Mouse (Mus musculus) limb, embryonic 14.5 days (tissue): ENCODE data around the gene Ptges3l. TPM values are rescaled to one million over a fixed set of nuclear protein-coding genes. Genes with fewer than 3 reads are reported as not detected.

ENCODE experiments used
- ATAC-seq: fragments of 200-750 bp; cut with Nextera tagmentation; 2 replicates; pipeline ENCODE4 v1.8.0; 2017; ENCODE audit warnings: low read depth, moderate number of reproducible peaks, moderate TSS enrichment; ENCODE audit not compliant: low FRiP score
- DNase-seq: peaks from one replicate; pipeline ENCODE4 v3.0.0-alpha.2; 2015; ENCODE audit warnings: low spot score
- H3K27ac ChIP-seq: fragments of 300-500 bp; sonication (generic); replicated peaks from 2 replicates; pipeline ENCODE4 v1.5.1; 2014; ENCODE audit warnings: low read depth, mild to moderate bottlenecking, low read length, moderate library complexity, mixed read lengths
- H3K27me3 ChIP-seq: fragments of 300-500 bp; sonication (generic); 2 replicates; pipeline ENCODE4 v1.6.1; 2014; ENCODE audit warnings: low read length, mixed read lengths; ENCODE audit not compliant: control insufficient read depth, insufficient read depth
- H3K36me3 ChIP-seq: fragments of 300-500 bp; sonication (generic); 2 replicates; pipeline ENCODE4 v1.6.1; 2014; ENCODE audit warnings: mild to moderate bottlenecking, low read length, moderate library complexity, mixed read lengths; ENCODE audit not compliant: control insufficient read depth, insufficient read depth
- H3K4me1 ChIP-seq: fragments of 300-500 bp; sonication (generic); 2 replicates; pipeline ENCODE4 v1.6.1; 2014; ENCODE audit warnings: antibody characterized with exemption, low read length, mixed read lengths; ENCODE audit not compliant: control insufficient read depth, insufficient read depth
- H3K4me2 ChIP-seq: fragments of 300-500 bp; sonication (generic); replicated peaks from 2 replicates; pipeline ENCODE4 v1.6.1; 2014; ENCODE audit warnings: low read depth, mild to moderate bottlenecking, low read length, moderate library complexity; ENCODE audit not compliant: severe bottlenecking
- H3K4me3 ChIP-seq: fragments of 300-500 bp; sonication (generic); replicated peaks from 2 replicates; pipeline ENCODE4 v1.5.1; 2014; ENCODE audit warnings: low read length
- H3K9ac ChIP-seq: fragments of 300-500 bp; sonication (generic); 2 replicates; pipeline ENCODE4 v1.6.1; 2014; ENCODE audit warnings: mild to moderate bottlenecking, low read depth, low read length, moderate library complexity; ENCODE audit not compliant: severe bottlenecking
- H3K9me3 ChIP-seq: fragments of 300-500 bp; sonication (generic); 2 replicates; pipeline ENCODE4 v1.6.1; 2016; ENCODE audit warnings: low read length; ENCODE audit not compliant: control insufficient read depth
- POLR2A ChIP-seq: fragments of 200-500 bp; IDR thresholded peaks from 2 replicates; pipeline ENCODE4 v1.8.0; 2012; ENCODE audit warnings: inconsistent platforms, mild to moderate bottlenecking, moderate library complexity, borderline replicate concordance; ENCODE audit not compliant: insufficient read depth, insufficient read length; ENCODE audit errors: extremely low read depth
- WGBS: fragments of 180-500 bp; shearing (Covaris S2); extraction: QIAGEN DNeasy Blood & Tissue Kit; methylation state at CpG from one replicate; pipeline ENCODE4 v1.1.7; 2014; 5-methylcytosine and 5-hydroxymethylcytosine counted together
- polyA plus RNA-seq, 2 experiments: library from polyadenylated mRNA; depleted of rRNA in 1 of 2; stranded (reverse) in 1 of 2; unstranded in 1 of 2; fragments of >200 nt; fragmentation: Nextera tagmentation in 1 of 2; extraction: Ambion mirVana in 1 of 2; gene quantifications; 2 replicates each; pipeline versions ENCODE4 v1.2.1 to v1.2.3; 2012 to 2014

Ptges3l gene
- polyA plus RNA-seq, 2 experiments: 20.5 to 27.5 TPM

GRCm38 (mm10) chr11:101465869-101466551 is 40.9 kb upstream of the Ptges3l start, which contains the start of gene Vat1:
Gene Vat1 (minus strand): TSS chr11:101466230.
- DNase-seq (peak; percentile 57), ATAC-seq (peak; percentile 51)
- 1% methylated on average over 59 of the region's 60 CpGs for WGBS
- H3K9me3 ChIP-seq: no peaks in the 10 kb centered on the region
- no peak for TF ChIP-seq POLR2A
- H3K36me3 ChIP-seq: peaks cover 15% of the 10 kb centered on the region
- peak within 1 kb of the TSS; percentile 64 for H3K9ac ChIP-seq
- peak within 1 kb of the TSS; percentile 90 for H3K4me2 ChIP-seq
- H3K4me1 ChIP-seq: peaks cover 24% of the 10 kb centered on the region
- H3K27me3 ChIP-seq: no peaks in the 10 kb centered on the region
- peak within 1 kb of the TSS; percentile 76 for H3K27ac ChIP-seq
- H3K4me3 ChIP-seq: peak within 1 kb of the TSS; percentile 82

- peaks cover 24% of the 10 kb centered on the region for H3K4me1 ChIP-seq
These were observed 40.2 kb upstream of the Ptges3l start for GRCm38 (mm10) chr11:101465101-101465868.

GRCm38 (mm10) chr11:101464211-101465100 is 39.3 kb upstream of the Ptges3l start, which contains the start of gene Rnd2:
Gene Rnd2 (plus strand): TSS chr11:101464999.
- ATAC-seq (0 out of 2 replicates have a peak, but pooled peaks have one; percentile 0), DNase-seq (peak; percentile 20)
- peaks cover 31% of the 10 kb centered on the region for H3K36me3 ChIP-seq
- peaks cover 24% of the 10 kb centered on the region for H3K4me1 ChIP-seq
- H3K4me3 ChIP-seq: peak within 1 kb of the TSS; percentile 82
- H3K27ac ChIP-seq: peak within 1 kb of the TSS; percentile 76
- H3K9me3 ChIP-seq: no peaks in the 10 kb centered on the region
- 8% methylated on average over 12 of the region's 12 CpGs for WGBS
- peak within 1 kb of the TSS; percentile 90 for H3K4me2 ChIP-seq
- H3K9ac ChIP-seq: peak within 1 kb of the TSS; percentile 64
- no peaks in the 10 kb centered on the region for H3K27me3 ChIP-seq
- TF ChIP-seq POLR2A: no peak

More at GRCm38 (mm10) chr11:101465101-101465868, 40.2 kb upstream of the Ptges3l start:
- peaks cover 22% of the 10 kb centered on the region for H3K36me3 ChIP-seq
- no peaks in the 10 kb centered on the region for H3K9me3 ChIP-seq
- peak overlapping the region; percentile 82 for H3K4me3 ChIP-seq
- H3K27ac ChIP-seq: peak overlapping the region; percentile 76
- H3K4me2 ChIP-seq: peak overlapping the region; percentile 90
- peak; percentile 75 for DNase-seq
- no peak for TF ChIP-seq POLR2A
- peak overlapping the region; percentile 64 for H3K9ac ChIP-seq
- under 1% methylated on average over 49 of the region's 51 CpGs for WGBS
- no peaks in the 10 kb centered on the region for H3K27me3 ChIP-seq
- ATAC-seq: peak; percentile 58

- H3K9ac ChIP-seq: no peak overlapping the region
- peaks cover 46% of the 10 kb centered on the region for H3K36me3 ChIP-seq
- TF ChIP-seq POLR2A: no peak
- H3K9me3 ChIP-seq: no peaks in the 10 kb centered on the region
- H3K27me3 ChIP-seq: no peaks in the 10 kb centered on the region
- 35% methylated on average over 13 of the region's 13 CpGs for WGBS
- H3K27ac ChIP-seq: no peak overlapping the region
- DNase-seq: no peak
- peaks cover 17% of the 10 kb centered on the region for H3K4me1 ChIP-seq
- ATAC-seq: no peak
- no peak overlapping the region for H3K4me3 ChIP-seq
- no peak overlapping the region for H3K4me2 ChIP-seq
These were observed 37.7 kb upstream of the Ptges3l start for GRCm38 (mm10) chr11:101462583-101463440.
